Mouse (Mus musculus): ENCODE measurements around the gene Olfr1390.

DNA sequence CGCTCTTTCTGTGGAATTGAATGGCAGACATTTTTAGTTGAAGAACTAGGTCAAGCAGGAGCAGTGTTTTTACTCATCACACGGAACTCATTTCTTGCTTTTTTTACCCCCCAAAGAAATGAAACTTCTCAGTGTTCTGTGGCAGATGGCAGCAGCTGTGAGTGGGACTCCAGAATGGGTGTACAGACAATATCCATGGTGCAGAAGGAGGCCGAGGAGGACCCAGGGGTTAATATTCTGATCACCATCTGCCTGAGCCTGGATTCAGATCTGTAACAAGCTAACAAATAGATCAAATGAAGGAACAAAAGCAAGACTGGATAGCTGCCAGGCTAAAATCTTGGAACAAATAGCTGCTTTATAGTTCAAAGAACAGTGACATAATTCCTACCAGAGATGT, 42.2 kb upstream of the Olfr1390 start:
- TF ChIP-seq CTCF (conservative IDR thresholded peaks at IDR 0.05; ENCODE audit: low read length) (no peak), NANOG (IDR thresholded peaks at IDR 0.05; ENCODE audit: borderline replicate concordance, low read length) (no peak)

All from E14TG2a.4 (cell line).